ENCODE assay signal across 8 mouse cellular contexts in the genomic region with DNA sequence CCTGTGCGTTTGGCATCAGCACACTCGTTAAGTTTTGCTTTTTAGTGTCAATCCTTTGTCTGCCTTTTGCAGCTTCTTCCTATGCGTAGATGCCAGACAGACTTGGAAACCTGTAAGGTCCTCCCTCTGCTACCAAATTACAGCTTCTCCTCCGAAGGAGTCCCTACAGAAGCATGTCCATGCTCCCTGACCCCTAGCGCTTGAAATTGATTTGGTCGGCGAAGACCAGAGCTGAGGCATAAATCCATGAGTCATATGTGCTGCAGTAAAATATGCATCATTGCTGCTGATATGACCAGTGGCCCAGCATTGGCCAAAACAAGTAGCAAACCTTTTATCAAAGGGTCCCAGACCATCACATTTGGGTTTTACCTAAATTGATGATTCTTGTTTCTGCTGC. TPM values are rescaled to one million over a fixed set of nuclear protein-coding genes. Genes with fewer than 3 reads are reported as not detected.
DNase-seq lines count a peak whose midpoint lies in the region; ATAC-seq and TF ChIP-seq lines count a peak whose summit lies in the region.

No protein-coding gene starts in this region.

- peak overlapping the region; percentile 68 for H3K4me3 ChIP-seq in heart, postnatal 0 days (ENCODE audit: low read depth, low read length)
- H3K4me3 ChIP-seq in ES-Bruce4 (ENCODE audit: low read depth, low read length) = peak overlapping the region; percentile 89
- H3K4me3 ChIP-seq in embryonic facial prominence, embryonic 14.5 days (ENCODE audit: low read depth, low read length) = peak overlapping the region; percentile 75
- H3K4me3 ChIP-seq in limb, embryonic 13.5 days = peak overlapping the region; percentile 80

- H3K27ac ChIP-seq in heart, postnatal 0 days (ENCODE audit: low read depth) = peak overlapping the region; percentile 92
- H3K27ac ChIP-seq in ES-Bruce4 (ENCODE audit: insufficient read depth, low read length) = no peak overlapping the region
- peak overlapping the region; percentile 91; the same call in 1 of the 2 replicates for H3K27ac ChIP-seq in embryonic facial prominence, embryonic 14.5 days (replicated peaks; ENCODE audit: low read depth, low read length)
- H3K27ac ChIP-seq in limb, embryonic 13.5 days = peak overlapping the region; percentile 97; the same call in 1 of the 2 replicates

- no peaks in the 10 kb centered on the region for H3K9me3 ChIP-seq in heart, postnatal 0 days (replicated peaks; ENCODE audit: control insufficient read depth, low read length)
- no peaks in the 10 kb centered on the region for H3K9me3 ChIP-seq in ES-Bruce4 (replicated peaks; ENCODE audit: control insufficient read depth, insufficient read depth, low read length, poor library complexity, severe bottlenecking)
- no peaks in the 10 kb centered on the region for H3K9me3 ChIP-seq in embryonic facial prominence, embryonic 14.5 days (ENCODE audit: control insufficient read depth, low read length)
- no peaks in the 10 kb centered on the region for H3K9me3 ChIP-seq in limb, embryonic 13.5 days

- peaks cover 3% of the 10 kb centered on the region; the same call in 1 of the 2 replicates for H3K36me3 ChIP-seq in heart, postnatal 0 days (replicated peaks; ENCODE audit: control insufficient read depth, insufficient read depth, low read length)
- H3K36me3 ChIP-seq in ES-Bruce4 (ENCODE audit: control insufficient read depth, insufficient read depth, low read length, poor library complexity, severe bottlenecking) = peaks cover 14% of the 10 kb centered on the region
- peaks cover 6% of the 10 kb centered on the region; the same call in 1 of the 2 replicates for H3K36me3 ChIP-seq in embryonic facial prominence, embryonic 14.5 days (ENCODE audit: control insufficient read depth, insufficient read depth, low read length)
- H3K36me3 ChIP-seq in limb, embryonic 13.5 days = peaks cover 4% of the 10 kb centered on the region
- H3K36me3 ChIP-seq in splenic B cell, adult 2 months (ENCODE audit: control insufficient read depth, insufficient read depth, low read length, poor library complexity, severe bottlenecking) = no peaks in the 10 kb centered on the region

- no peak for ATAC-seq in heart, postnatal 0 days (ENCODE audit: insufficient read depth, low read depth)
- no peak for ATAC-seq in embryonic facial prominence, embryonic 14.5 days (ENCODE audit: low read depth)
- no peak for ATAC-seq in limb, embryonic 13.5 days (ENCODE audit: low FRiP score, low read depth)
- ATAC-seq in inflammation-experienced regulatory T-cells, adult 6 months = no peak

- no peaks in the 10 kb centered on the region for H3K27me3 ChIP-seq in heart, postnatal 0 days (ENCODE audit: control insufficient read depth, insufficient read depth, low read length)
- H3K27me3 ChIP-seq in ES-Bruce4 (ENCODE audit: control insufficient read depth, insufficient read depth, low read length, poor library complexity, severe bottlenecking) = no peaks in the 10 kb centered on the region
- H3K27me3 ChIP-seq in embryonic facial prominence, embryonic 14.5 days (replicated peaks; ENCODE audit: control insufficient read depth, insufficient read depth, low read length) = no peaks in the 10 kb centered on the region
- H3K27me3 ChIP-seq in limb, embryonic 13.5 days = no peaks in the 10 kb centered on the region
- no peaks in the 10 kb centered on the region for H3K27me3 ChIP-seq in splenic B cell, adult 2 months (ENCODE audit: control insufficient read depth, insufficient read depth, low read length, poor library complexity, severe bottlenecking)

- no peak for TF ChIP-seq POLR2A in ES-Bruce4 (IDR thresholded peaks at IDR 0.05; ENCODE audit: insufficient read depth, low read length)

- peak overlapping the region; percentile 75 for H3K9ac ChIP-seq in heart, postnatal 0 days (replicated peaks; ENCODE audit: low read depth, low read length)
- peak overlapping the region; percentile 83 for H3K9ac ChIP-seq in ES-Bruce4 (ENCODE audit: low read depth, poor library complexity, severe bottlenecking)
- H3K9ac ChIP-seq in embryonic facial prominence, embryonic 14.5 days (ENCODE audit: low read depth, low read length) = peak overlapping the region; percentile 94
- H3K9ac ChIP-seq in limb, embryonic 13.5 days = peak overlapping the region; percentile 96

- peak overlapping the region; percentile 87 for H3K4me2 ChIP-seq in heart, postnatal 0 days (ENCODE audit: low read depth, low read length)
- H3K4me2 ChIP-seq in embryonic facial prominence, embryonic 14.5 days (ENCODE audit: low read depth, low read length) = peak overlapping the region; percentile 80
- peak overlapping the region; percentile 94 for H3K4me2 ChIP-seq in limb, embryonic 13.5 days (replicated peaks)

- TF ChIP-seq EP300 in heart, postnatal 0 days (IDR thresholded peaks at IDR 0.05; ENCODE audit: low read depth) = no peak
- TF ChIP-seq EP300 in ES-Bruce4 (IDR thresholded peaks at IDR 0.05; ENCODE audit: insufficient read depth, low read depth, low read length) = no peak

- WGBS in heart, postnatal 0 days = 9% methylated on average over 7 of the region's 7 CpGs
- 5% methylated on average over 7 of the region's 7 CpGs for WGBS in embryonic facial prominence, embryonic 14.5 days
- WGBS in limb, embryonic 13.5 days = 10% methylated on average over 7 of the region's 7 CpGs

- no peak for TF ChIP-seq CTCF in heart, postnatal 0 days (IDR thresholded peaks at IDR 0.05; ENCODE audit: low read depth)
- no peak for TF ChIP-seq CTCF in ES-Bruce4 (IDR thresholded peaks at IDR 0.05; ENCODE audit: low read depth, low read length)

- peaks cover 34% of the 10 kb centered on the region for H3K4me1 ChIP-seq in heart, postnatal 0 days (ENCODE audit: control insufficient read depth, insufficient read depth)
- H3K4me1 ChIP-seq in ES-Bruce4 (ENCODE audit: control insufficient read depth, insufficient read depth, low read length) = peaks cover 2% of the 10 kb centered on the region
- peaks cover 16% of the 10 kb centered on the region for H3K4me1 ChIP-seq in embryonic facial prominence, embryonic 14.5 days (ENCODE audit: control insufficient read depth, insufficient read depth, low read length)
- H3K4me1 ChIP-seq in limb, embryonic 13.5 days = peaks cover 50% of the 10 kb centered on the region

- DNase-seq in heart, postnatal 0 days (ENCODE audit: low spot score) = no peak
- no peak for DNase-seq in heart, adult 9 months (ENCODE audit: low spot score in 2 of 2)
- DNase-seq in embryonic facial prominence, embryonic 14.5 days (ENCODE audit: low spot score) = no peak
- DNase-seq in splenic B cell, adult 2 months (ENCODE audit: low read depth, low spot score) = peak; percentile 24
- DNase-seq in frontal cortex, postnatal 36 days (ENCODE audit: low spot score in 2 of 2) = no peak

RNA-seq across cellular contexts. Expression of a gene that starts 1.0 kb away (rescaled TPM):
- 14.7 and 20.4 TPM in 2 replicates for total RNA-seq in heart, postnatal 0 days (2014; rRNA removed; ENCODE audit: low replicate concordance)
- 33.9 and 35.9 TPM in 2 replicates for polyA plus RNA-seq in heart, postnatal 0 days (2015; fragmentation: Nextera tagmentation; extraction: Ambion mirVana)
- polyA plus RNA-seq in ES-Bruce4 (2011; ENCODE audit: insufficient read depth, insufficient read length, low read depth, missing spikeins) = 4.7 and 9.6 TPM in 2 replicates
- 28.0 and 29.9 TPM in 2 replicates for polyA plus RNA-seq in embryonic facial prominence, embryonic 14.5 days (2014; fragmentation: Nextera tagmentation; extraction: Ambion mirVana)
- polyA plus RNA-seq in limb, embryonic 13.5 days (2015; fragmentation: Nextera tagmentation; extraction: Ambion mirVana) = 29.8 and 33.5 TPM in 2 replicates
- polyA plus RNA-seq in inflammation-experienced regulatory T-cells, adult 6 months (2017; shearing (Covaris generic)) = 10 to 100 TPM; 14.2 to 23.1 (median 16.5) TPM

RNA-seq across cellular contexts. Expression of a gene that starts 1.5 kb away (rescaled TPM):
- total RNA-seq in heart, postnatal 0 days (2014; rRNA removed; ENCODE audit: low replicate concordance) = 137 and 138 TPM in 2 replicates
- polyA plus RNA-seq in heart, postnatal 0 days (2015; fragmentation: Nextera tagmentation; extraction: Ambion mirVana) = 243 and 246 TPM in 2 replicates
- 463 and 467 TPM in 2 replicates for polyA plus RNA-seq in ES-Bruce4 (2011; ENCODE audit: insufficient read depth, insufficient read length, low read depth, missing spikeins)
- 448 and 463 TPM in 2 replicates for polyA plus RNA-seq in embryonic facial prominence, embryonic 14.5 days (2014; fragmentation: Nextera tagmentation; extraction: Ambion mirVana)
- 493 and 494 TPM in 2 replicates for polyA plus RNA-seq in limb, embryonic 13.5 days (2015; fragmentation: Nextera tagmentation; extraction: Ambion mirVana)
- polyA plus RNA-seq in inflammation-experienced regulatory T-cells, adult 6 months (2017; shearing (Covaris generic)) = 100 to 1,000 TPM; 319 to 323 (median 322) TPM

RNA-seq across cellular contexts. Expression of a gene that starts 21.0 kb away (rescaled TPM):
- total RNA-seq in heart, postnatal 0 days (2014; rRNA removed; ENCODE audit: low replicate concordance) = 15.0 and 22.7 TPM in 2 replicates
- polyA plus RNA-seq in heart, postnatal 0 days (2015; fragmentation: Nextera tagmentation; extraction: Ambion mirVana) = 13.1 and 16.0 TPM in 2 replicates
- 42.3 and 44.4 TPM in 2 replicates for polyA plus RNA-seq in ES-Bruce4 (2011; ENCODE audit: insufficient read depth, insufficient read length, low read depth, missing spikeins)
- polyA plus RNA-seq in embryonic facial prominence, embryonic 14.5 days (2014; fragmentation: Nextera tagmentation; extraction: Ambion mirVana) = 38.1 and 43.4 TPM in 2 replicates
- polyA plus RNA-seq in limb, embryonic 13.5 days (2015; fragmentation: Nextera tagmentation; extraction: Ambion mirVana) = 64.2 and 66.1 TPM in 2 replicates
- polyA plus RNA-seq in inflammation-experienced regulatory T-cells, adult 6 months (2017; shearing (Covaris generic)) = 10 to 100 TPM; 18.7 to 31.4 (median 28.0) TPM

RNA-seq across cellular contexts. Expression of a gene that starts 29.1 kb away (rescaled TPM):
- not detected in 2 replicates for total RNA-seq in heart, postnatal 0 days (2014; rRNA removed; ENCODE audit: low replicate concordance)
- not detected in 2 replicates for polyA plus RNA-seq in heart, postnatal 0 days (2015; fragmentation: Nextera tagmentation; extraction: Ambion mirVana)
- not detected in 2 replicates for polyA plus RNA-seq in ES-Bruce4 (2011; ENCODE audit: insufficient read depth, insufficient read length, low read depth, missing spikeins)
- not detected in 2 replicates for polyA plus RNA-seq in embryonic facial prominence, embryonic 14.5 days (2014; fragmentation: Nextera tagmentation; extraction: Ambion mirVana)
- polyA plus RNA-seq in limb, embryonic 13.5 days (2015; fragmentation: Nextera tagmentation; extraction: Ambion mirVana) = not detected in 2 replicates
- polyA plus RNA-seq in inflammation-experienced regulatory T-cells, adult 6 months (2017; shearing (Covaris generic)) = under 1 TPM in 1 of 3 experiments, not detected in 2; 0.38 TPM

RNA-seq across cellular contexts. Expression of a gene that starts 50.0 kb away (rescaled TPM):
- 0.11 TPM in 1 of 2 replicates, not detected in the other for total RNA-seq in heart, postnatal 0 days (2014; rRNA removed; ENCODE audit: low replicate concordance)
- polyA plus RNA-seq in heart, postnatal 0 days (2015; fragmentation: Nextera tagmentation; extraction: Ambion mirVana) = not detected in 2 replicates
- polyA plus RNA-seq in ES-Bruce4 (2011; ENCODE audit: insufficient read depth, insufficient read length, low read depth, missing spikeins) = 0.24 and 0.43 TPM in 2 replicates
- polyA plus RNA-seq in embryonic facial prominence, embryonic 14.5 days (2014; fragmentation: Nextera tagmentation; extraction: Ambion mirVana) = 0.46 and 0.49 TPM in 2 replicates
- 0.47 and 0.54 TPM in 2 replicates for polyA plus RNA-seq in limb, embryonic 13.5 days (2015; fragmentation: Nextera tagmentation; extraction: Ambion mirVana)
- polyA plus RNA-seq in inflammation-experienced regulatory T-cells, adult 6 months (2017; shearing (Covaris generic)) = under 1 TPM in 2 of 3 experiments, not detected in 1; 0.11 to 0.38 TPM
